11 mouse cellular contexts compared by ENCODE assay signal in the genomic region with DNA sequence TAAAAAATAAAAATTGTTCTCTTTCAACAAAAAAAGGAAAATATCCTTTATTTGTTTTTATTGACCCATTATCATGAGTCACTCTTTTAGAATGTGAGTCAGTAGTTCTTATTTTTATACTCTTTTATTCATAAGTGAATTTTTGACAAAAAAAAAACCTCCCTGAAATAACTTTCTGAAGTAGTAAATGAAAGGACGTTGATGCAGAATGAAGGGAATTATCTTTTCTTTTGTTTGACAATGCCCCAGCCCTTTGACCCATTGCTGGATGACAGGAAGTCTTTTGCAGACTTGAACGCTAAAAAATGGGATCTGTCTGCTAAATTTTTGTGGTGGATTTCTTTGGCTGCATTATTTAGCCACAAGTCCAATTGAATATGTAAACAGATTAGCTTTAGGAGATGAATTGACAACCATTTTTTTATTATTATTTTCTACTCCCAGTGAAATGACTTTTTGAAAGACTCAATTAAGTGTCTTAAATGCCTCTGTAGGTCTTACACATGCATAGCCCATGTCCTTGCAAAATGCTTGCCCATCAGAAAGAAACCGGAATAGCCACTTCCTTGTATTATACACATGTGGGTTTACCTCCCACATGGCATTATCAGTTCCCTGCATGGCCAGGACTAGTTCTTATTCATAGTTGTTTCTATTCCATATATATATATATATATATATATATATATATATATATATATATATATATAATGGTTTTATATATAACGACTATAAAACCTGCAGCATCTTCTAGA. TPM values are rescaled to one million over a fixed set of nuclear protein-coding genes. Genes with fewer than 3 reads are reported as not detected.
DNase-seq lines count a peak whose midpoint lies in the region; ATAC-seq lines count a peak whose summit lies in the region.
"Had no signal": no experiment of that assay in that cellular context is flagged by ENCODE, and none has a peak within 500 bp of the region (broad histone marks: within the 10 kb centered on the region; RNA-seq: fewer than 3 reads in every experiment).

No protein-coding gene starts in this region.

- H3K27ac ChIP-seq in heart, embryonic 15.5 days, result no peak overlapping the region
- no peak overlapping the region for H3K27ac ChIP-seq in lung, embryonic 16.5 days (ENCODE audit: low read length)
- H3K27ac ChIP-seq in embryonic facial prominence, embryonic 13.5 days, result no peak overlapping the region

- no peak for DNase-seq in heart, adult 8-10 months (ENCODE audit: low spot score)
- DNase-seq in lung, postnatal 10 days, result no peak
- DNase-seq in B cell, adult 2 months, result no peak
- no peak for DNase-seq in natural killer cell, adult 2 months (ENCODE audit: low spot score in 2 of 2)
- DNase-seq: cerebellum, postnatal 36 days had no signal

- 0 out of 2 replicates have a peak, but pooled peaks cover under 1% of the 10 kb centered on the region for H3K36me3 ChIP-seq in heart, embryonic 15.5 days
- no peaks in the 10 kb centered on the region for H3K36me3 ChIP-seq in lung, embryonic 16.5 days (ENCODE audit: control insufficient read depth, insufficient read depth, low read length)
- no peaks in the 10 kb centered on the region for H3K36me3 ChIP-seq in embryonic facial prominence, embryonic 13.5 days
- H3K36me3 ChIP-seq: limb, embryonic 15.5 days had no signal

- peak overlapping the region; percentile 61 for H3K4me2 ChIP-seq in heart, embryonic 15.5 days
- H3K4me2 ChIP-seq in lung, embryonic 16.5 days (ENCODE audit: low read depth, low read length), result peak overlapping the region; percentile 56; the same call in 1 of the 2 replicates
- peak overlapping the region; percentile 64; the same call in 1 of the 2 replicates for H3K4me2 ChIP-seq in embryonic facial prominence, embryonic 13.5 days

- WGBS in heart, embryonic 15.5 days, result 46% methylated on average over 4 of the region's 4 CpGs
- WGBS in lung, embryonic 16.5 days, result 26% methylated on average over 4 of the region's 4 CpGs
- 41% methylated on average over 4 of the region's 4 CpGs for WGBS in embryonic facial prominence, embryonic 13.5 days

- H3K9me3 ChIP-seq in heart, embryonic 15.5 days (replicated peaks), result no peaks in the 10 kb centered on the region
- H3K9me3 ChIP-seq in lung, embryonic 16.5 days (ENCODE audit: control insufficient read depth, low read length), result no peaks in the 10 kb centered on the region
- no peaks in the 10 kb centered on the region for H3K9me3 ChIP-seq in embryonic facial prominence, embryonic 13.5 days
- H3K9me3 ChIP-seq: limb, embryonic 15.5 days; megakaryocyte, embryonic 14.5 days had no signal

- H3K4me3 ChIP-seq in heart, embryonic 15.5 days, result peak overlapping the region; percentile 58; the same call in 1 of the 2 replicates
- no peak overlapping the region for H3K4me3 ChIP-seq in lung, embryonic 16.5 days (ENCODE audit: low read length)
- H3K4me3 ChIP-seq in embryonic facial prominence, embryonic 13.5 days, result no peak overlapping the region
- H3K4me3 ChIP-seq: megakaryocyte, embryonic 14.5 days had no signal

- no peaks in the 10 kb centered on the region for H3K27me3 ChIP-seq in heart, embryonic 15.5 days
- H3K27me3 ChIP-seq in lung, embryonic 16.5 days (ENCODE audit: control insufficient read depth, insufficient read depth, low read depth, low read length), result no peaks in the 10 kb centered on the region
- H3K27me3 ChIP-seq in embryonic facial prominence, embryonic 13.5 days, result no peaks in the 10 kb centered on the region
- H3K27me3 ChIP-seq: limb, embryonic 15.5 days had no signal

- no peak for ATAC-seq in heart, embryonic 15.5 days (replicated peaks; ENCODE audit: insufficient number of reproducible peaks, insufficient read depth, low FRiP score, low read depth)
- ATAC-seq in lung, embryonic 16.5 days (ENCODE audit: low read depth), result no peak
- ATAC-seq in embryonic facial prominence, embryonic 13.5 days (ENCODE audit: insufficient number of reproducible peaks, insufficient read depth, low FRiP score, low TSS enrichment, low read depth), result no peak
- ATAC-seq in megakaryocyte, adult 5-6 weeks (ENCODE audit: poor library complexity, severe bottlenecking), result peak; percentile 40; the same call in 1 of the 2 replicates

- no peak overlapping the region for H3K9ac ChIP-seq in heart, embryonic 15.5 days
- no peak overlapping the region for H3K9ac ChIP-seq in lung, embryonic 16.5 days (ENCODE audit: low read length)
- no peak overlapping the region for H3K9ac ChIP-seq in embryonic facial prominence, embryonic 13.5 days

- H3K4me1 ChIP-seq in heart, embryonic 15.5 days (replicated peaks), result peaks cover 9% of the 10 kb centered on the region; the same call in 1 of the 2 replicates
- H3K4me1 ChIP-seq in lung, embryonic 16.5 days (replicated peaks; ENCODE audit: control insufficient read depth, insufficient read depth, low read length), result no peaks in the 10 kb centered on the region; the same call in 1 of the 2 replicates
- H3K4me1 ChIP-seq in embryonic facial prominence, embryonic 13.5 days, result peaks cover 17% of the 10 kb centered on the region

RNA-seq across cellular contexts. Expression of a gene that starts 0.5 kb away (rescaled TPM):
- 77.8 and 78.2 TPM in 2 replicates for polyA plus RNA-seq in heart, embryonic 15.5 days (2015; fragmentation: Nextera tagmentation; extraction: Ambion mirVana)
- total RNA-seq in heart, adult 8-10 months (2022), result 10 to 100 TPM; 16.0 to 19.8 (median 16.5) TPM
- 117 and 118 TPM in 2 replicates for polyA plus RNA-seq in lung, embryonic 16.5 days (2015; fragmentation: Nextera tagmentation; extraction: Ambion mirVana)
- 36.2 and 42.8 TPM in 2 replicates for polyA plus RNA-seq in embryonic facial prominence, embryonic 13.5 days (2015; fragmentation: Nextera tagmentation; extraction: Ambion mirVana)
- 4.2 and 5.4 TPM in 2 replicates for total RNA-seq in megakaryocyte, adult 5-6 weeks (2015)
- total RNA-seq in megakaryocyte, adult 5-6 weeks (2017), result 3.2 and 4.4 TPM in 2 replicates
